Mouse (Mus musculus): ENCODE measurements around the gene Rab40c.

GRCm38 (mm10) chr17:25878611-25879180 lies 40.8 kb downstream of the Rab40c start:
- TF ChIP-seq MYB (IDR thresholded peaks at IDR 0.05; ENCODE audit: low read depth, low read length) (no peak), POLR2A (IDR thresholded peaks at IDR 0.05; ENCODE audit: control insufficient read depth in 1 of 2, insufficient read depth in 1 of 2, low read depth in 1 of 2, low read length in 2 of 2, poor library complexity in 1 of 2) (no peak), USF1 (IDR thresholded peaks at IDR 0.05; ENCODE audit: low read depth, low read length) (no peak), CHD1 (IDR thresholded peaks at IDR 0.05; ENCODE audit: low read depth, low read length) (no peak), HCFC1 (IDR thresholded peaks at IDR 0.05; ENCODE audit: low read depth, low read length) (no peak), MAX (IDR thresholded peaks at IDR 0.05; ENCODE audit: low read length) (no peak), ZKSCAN1 (IDR thresholded peaks at IDR 0.05; ENCODE audit: low read depth, low read length) (no peak), NELFE (IDR thresholded peaks at IDR 0.05; ENCODE audit: low read depth, low read length) (no peak), NRF1 (IDR thresholded peaks at IDR 0.05; ENCODE audit: insufficient read depth, low read depth, low read length, poor library complexity, severe bottlenecking) (no peak), ZC3H11A (IDR thresholded peaks at IDR 0.05; ENCODE audit: low read depth, low read length) (no peak), EP300 (IDR thresholded peaks at IDR 0.05; ENCODE audit: low read depth in 1 of 2, low read length in 2 of 2) (no peak), CTCF (IDR thresholded peaks at IDR 0.05 in 2 of 3, conservative IDR thresholded peaks at IDR 0.05 in 1 of 3; ENCODE audit: control insufficient read depth in 1 of 3, insufficient read depth in 1 of 3, low read depth in 2 of 3, low read length in 3 of 3, poor library complexity in 1 of 3, severe bottlenecking in 1 of 3) (no peak), GATA1 (IDR thresholded peaks at IDR 0.05; ENCODE audit: low read depth, low read length) (no peak)

Measured in MEL (cell line).